Mouse (Mus musculus) thymus, postnatal 4 days (tissue): Measurements from ENCODE around the gene Gm43191.
"Not testable (repeated sequence)": the region's sequence is repeated elsewhere in the genome, so short reads cannot be mapped to it uniquely, and the experiment has no call there.

Experiments used
- DNase-seq: peaks from one replicate; pipeline ENCODE4 v3.0.0; 2021

Gene Gm43191

DNA sequence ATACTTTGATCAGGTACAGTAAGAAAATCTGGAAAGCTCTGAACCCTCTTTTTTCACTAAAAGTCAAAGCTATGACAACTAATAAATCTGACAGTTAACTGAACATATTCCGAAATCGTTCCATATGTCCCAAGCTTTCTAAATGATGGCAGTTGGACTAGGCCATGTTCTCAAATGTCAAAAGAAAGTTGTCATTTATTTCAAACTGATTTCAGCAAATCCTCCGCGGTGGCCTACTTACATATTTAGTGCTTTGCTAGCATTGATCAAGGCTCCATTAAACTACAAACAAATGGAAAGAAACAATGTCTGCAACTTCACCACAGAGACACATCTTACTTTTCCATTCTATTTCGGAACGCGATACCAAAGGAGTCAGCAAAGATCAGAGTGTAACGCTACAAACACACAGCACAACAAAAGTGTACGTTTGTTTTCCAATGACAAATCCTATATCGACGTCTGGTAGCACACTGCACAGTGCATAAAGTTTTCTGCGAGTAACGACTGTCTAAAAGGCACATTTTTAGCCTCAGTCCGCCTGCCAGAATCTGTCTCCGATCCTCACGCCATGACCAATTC is 19.7 kb downstream of the Gm43191 start:
- no peak for DNase-seq

DNA sequence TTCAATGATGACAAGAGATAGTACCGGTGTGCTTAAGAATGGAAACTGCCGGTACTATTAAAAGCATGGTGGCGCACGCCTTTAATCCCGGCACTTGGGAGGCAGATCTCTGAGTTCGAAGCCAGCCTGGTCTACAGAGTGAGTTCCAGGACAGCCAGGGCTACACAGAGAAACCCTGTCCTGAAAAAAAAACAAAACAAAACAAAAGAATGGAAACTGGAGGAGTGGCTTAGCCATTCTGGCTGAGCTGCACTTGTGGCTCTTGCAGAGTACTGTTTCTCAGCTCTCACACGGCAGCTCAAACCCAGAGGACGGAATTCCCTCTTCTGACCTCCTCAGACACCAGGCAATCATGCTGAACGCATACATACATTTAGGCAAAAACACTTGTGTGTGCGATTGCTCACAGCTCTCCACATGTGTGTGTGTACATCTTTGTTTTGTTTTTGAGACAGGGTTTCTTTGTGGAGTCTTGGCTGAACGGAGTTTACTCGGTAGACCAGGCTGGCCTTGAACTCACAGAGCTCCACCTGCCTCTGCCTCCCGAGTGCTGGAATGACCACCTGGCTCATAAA is 21.1 kb downstream of the Gm43191 start:
- no peak for DNase-seq

DNA sequence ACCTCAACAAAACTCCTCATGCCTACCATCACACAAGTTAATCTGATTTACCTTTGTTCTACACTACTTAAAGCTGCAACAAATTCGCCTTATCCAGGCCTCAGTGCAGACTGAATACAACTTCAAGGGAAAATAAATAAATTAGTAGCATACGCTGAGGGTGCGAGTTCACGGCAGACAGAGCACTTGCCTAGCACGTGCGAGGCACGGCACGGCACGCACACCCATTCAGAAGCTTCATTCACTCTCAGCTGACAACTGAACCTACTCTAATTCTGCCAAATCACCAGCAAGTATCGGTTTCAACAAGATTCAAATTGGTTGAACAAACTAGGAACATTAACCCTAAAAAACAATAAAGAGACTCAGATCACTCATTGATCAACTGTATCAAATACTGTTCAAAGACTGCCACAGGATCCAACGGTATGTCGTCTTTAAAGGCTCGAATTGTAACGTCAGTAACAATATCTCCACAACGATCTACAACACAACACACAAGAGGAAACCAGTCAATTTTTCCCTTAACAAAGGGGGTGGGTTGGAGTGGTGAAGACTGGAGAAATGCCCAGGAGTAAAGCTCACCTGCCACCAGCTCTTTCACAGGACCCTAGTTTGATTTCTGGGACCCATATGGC is 22.0 kb downstream of the Gm43191 start:
- no peak for DNase-seq

DNA sequence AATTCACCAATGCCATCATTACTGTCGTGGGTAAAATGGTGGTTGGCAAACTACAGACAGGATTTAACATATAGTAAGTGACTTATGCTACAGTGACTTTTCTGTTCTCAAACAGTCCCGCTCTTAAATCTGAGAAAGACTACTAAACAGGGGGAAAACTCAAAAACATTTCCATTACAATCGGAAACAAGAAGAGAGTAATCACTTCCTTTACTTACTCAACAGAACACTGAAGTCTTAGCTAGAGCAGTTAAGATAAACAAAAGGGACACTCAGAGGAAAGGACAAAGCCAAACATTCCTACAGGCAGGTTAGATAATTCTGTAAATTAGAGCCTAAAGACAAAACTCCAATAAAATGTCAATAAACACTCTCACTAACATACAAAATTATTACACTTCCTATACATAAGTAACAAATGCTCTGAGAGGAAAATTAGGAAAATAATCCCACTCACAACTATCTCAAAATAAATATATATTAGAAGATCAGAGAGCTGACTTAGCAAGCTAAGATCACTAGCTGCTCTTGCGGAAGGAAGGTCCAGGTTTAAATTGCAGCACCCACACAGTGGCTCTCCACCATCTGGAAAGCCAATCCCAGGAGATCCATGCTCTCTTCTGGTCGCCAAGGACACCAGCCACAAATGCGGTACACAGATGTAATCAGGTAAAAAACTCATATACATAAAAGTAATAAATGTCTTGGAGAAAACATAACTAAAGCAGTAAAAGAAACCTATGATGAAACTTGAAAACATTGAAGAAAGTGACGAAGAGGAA is 24.7 kb downstream of the Gm43191 start:
- DNase-seq, result no peak

DNA sequence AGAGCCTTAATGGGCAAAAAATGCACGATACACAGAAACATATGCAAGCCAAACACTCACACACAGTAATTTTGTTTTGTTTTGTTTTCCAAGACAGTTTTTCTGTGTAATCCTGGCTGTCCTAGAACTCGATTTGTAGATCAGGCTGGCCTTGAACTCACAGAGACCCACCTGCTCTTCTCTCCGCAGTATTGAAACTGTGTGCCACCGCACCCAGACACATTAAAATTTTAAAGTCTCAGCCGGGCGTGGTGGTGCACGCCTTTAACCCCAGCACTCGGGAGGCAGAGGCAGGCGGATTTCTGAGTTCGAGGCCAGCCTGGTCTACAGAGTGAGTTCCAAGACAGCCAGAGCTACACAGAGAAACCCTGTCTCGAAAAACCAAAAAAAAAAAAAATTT is 27.0 kb downstream of the Gm43191 start:
- not testable (repeated sequence) for DNase-seq

DNA sequence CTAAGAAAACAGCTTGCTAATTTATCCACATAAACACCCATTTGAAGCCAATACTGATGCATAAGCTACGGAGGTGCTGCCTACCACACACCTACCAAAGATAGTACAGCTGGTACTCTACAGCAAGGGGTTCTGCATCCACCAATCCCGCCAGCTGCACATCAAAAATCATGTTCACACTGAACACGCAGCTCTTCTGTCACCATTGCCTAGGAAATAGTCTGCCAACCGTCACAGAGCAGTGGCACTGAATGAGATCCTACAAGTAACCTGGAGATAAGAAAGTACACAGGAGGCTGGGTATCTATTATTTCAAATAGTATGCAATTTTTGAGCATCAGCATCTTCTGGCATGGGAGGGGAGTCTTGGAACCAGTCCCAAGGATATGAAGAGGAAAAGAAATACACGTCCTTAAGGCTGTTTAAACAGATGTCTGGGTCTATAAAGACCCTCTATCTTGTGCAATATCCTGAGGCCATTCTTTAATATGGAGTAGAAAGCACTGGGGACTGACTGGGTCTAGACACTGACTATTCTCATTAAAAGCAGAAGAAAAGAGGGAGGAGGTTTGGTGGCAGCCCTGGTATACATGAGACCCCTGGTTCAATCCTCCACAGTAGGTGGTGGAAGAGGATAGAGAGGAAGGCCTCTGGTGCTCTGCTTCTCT is 27.6 kb downstream of the Gm43191 start:
- DNase-seq, result no peak

DNA sequence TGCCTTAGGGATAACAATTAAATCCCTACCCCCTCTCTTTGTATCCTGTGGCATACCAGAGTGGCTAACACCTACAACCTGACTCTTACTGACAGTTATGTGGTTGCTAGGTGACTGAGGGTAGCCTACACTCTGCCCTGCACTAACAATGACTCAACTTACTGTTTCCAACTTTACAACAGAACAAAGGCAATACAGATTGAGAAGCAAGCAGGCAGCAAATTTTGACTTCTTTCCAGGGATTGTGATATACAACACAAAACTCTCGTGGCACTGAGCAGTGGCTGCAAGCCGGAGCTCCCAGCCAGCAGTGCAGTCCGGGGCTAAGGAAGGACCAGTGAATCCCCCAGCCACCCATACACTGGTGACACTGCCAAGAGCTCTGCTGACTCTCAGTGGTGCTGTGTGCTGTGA is 29.0 kb downstream of the Gm43191 start:
- DNase-seq, result no peak

DNA sequence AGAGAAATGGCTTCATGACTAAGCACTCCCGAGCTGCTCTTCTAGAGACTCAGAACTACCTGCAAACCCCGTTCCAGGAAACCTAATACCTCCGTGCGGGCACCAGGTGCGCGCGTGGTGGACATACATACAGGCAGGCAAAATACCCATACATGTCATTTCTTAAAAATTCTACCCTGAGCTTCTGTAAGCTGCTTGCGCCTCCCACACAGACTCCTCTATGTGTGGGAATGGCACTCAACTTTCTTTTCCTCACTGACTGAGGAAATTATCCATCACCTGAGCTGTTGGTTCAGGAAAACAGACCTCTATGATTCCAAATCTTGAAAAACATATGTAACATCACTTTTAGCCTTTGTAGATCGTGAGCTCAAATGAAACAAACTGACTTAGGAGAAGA is 30.4 kb downstream of the Gm43191 start:
- no peak for DNase-seq

DNA sequence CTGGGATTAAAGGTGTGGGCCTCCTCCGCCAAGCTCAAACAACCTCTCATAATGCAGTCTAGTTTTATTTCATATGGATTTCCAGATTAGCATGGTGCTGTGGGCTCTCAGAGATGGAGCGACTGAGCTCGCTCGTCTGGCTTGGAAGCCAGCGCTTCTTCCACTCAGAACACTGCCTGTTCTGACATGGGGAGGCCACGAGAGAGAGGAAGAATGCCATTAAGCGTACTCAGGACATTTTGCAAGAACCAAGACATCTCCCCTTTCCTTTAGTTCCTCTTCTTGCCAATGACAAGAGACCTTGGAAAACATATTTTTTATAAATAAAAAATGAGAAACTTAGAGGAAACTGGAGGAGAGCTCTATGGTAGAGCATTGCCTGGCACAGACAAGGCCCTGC is 32.3 kb downstream of the Gm43191 start:
- DNase-seq, result no peak

DNA sequence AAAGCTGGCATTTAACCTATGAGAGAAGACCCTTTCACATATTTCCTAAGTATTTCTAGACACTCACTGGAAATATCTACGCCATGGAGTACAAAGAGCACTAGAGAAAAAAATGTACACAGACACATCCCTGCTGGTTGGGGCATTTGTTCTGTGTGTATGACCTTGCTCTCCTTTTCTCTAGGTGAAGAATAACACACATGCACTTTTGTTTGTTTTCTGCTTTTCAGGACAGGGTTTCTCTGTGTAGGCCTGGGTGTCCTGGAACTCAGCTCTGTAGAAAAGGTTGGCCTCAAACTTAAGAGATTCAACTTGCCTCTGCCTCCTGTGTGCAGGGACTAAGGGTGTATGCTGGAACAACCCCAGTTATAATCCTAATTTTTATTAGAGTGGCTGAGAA is 34.7 kb downstream of the Gm43191 start:
- no peak for DNase-seq

DNA sequence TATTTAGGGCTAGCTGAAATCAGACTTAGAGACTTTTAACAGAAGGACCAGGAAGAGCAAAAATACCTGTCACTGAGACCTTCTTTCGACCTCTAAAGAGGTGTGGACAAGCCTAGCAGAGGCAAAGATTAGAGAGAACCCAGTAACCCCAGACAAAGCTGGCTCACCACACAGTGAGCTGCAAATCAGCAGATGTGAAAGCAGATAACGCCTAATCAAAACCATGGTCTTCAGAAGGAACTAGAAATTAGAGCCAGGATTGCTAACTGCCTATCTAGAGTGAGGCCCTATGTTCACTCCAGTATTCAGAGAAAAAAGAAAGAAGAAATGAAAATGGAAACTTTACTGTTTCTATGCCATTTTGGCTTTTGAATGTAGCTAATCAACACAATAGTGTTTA is 38.7 kb downstream of the Gm43191 start:
- DNase-seq, result no peak

DNA sequence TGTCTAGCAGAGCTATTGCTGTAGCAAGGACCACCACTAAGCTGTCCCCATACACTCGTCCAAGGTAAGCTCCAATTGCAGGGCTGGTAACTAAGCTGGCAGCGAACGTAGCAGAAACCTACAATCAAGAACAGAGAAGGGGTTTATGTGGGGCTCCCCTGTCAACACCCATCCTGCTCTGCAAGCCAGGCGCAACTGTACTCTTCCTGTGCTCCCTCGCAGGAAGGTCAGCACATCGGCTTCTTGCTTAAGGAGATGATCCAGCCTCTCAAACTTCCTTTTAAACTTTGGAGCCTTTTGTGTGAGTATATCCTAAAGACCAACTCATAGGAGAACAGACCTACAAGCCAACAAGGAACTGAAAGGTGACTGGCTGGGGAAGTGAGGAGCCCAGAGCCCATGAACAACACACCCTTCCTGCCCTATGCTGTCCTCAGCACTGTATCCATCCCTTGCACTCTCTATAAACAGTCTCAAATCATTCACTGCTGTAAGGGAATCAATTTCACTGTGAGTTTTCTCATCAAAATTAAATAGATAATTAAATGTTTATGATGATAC is 39.2 kb downstream of the Gm43191 start:
- DNase-seq, result no peak

DNA sequence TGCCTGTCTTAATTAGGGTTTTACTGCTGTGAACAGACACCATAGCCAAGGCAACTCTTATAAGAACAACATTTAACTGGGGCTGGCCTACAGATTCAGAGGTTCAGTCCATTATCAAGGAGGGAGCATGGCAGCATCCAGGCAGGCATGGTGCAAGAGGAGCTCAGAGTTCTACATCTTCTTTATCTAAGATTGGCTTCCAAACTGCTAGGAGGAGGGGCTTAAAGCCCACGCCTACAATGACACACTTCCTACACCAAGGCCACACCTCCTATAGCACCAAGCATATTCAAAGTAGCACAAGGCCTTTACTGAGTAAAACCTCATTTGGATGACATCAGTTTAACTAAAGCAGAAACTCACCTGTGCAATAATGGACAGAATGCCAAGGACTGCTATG is 41.0 kb downstream of the Gm43191 start:
- no peak for DNase-seq

DNA sequence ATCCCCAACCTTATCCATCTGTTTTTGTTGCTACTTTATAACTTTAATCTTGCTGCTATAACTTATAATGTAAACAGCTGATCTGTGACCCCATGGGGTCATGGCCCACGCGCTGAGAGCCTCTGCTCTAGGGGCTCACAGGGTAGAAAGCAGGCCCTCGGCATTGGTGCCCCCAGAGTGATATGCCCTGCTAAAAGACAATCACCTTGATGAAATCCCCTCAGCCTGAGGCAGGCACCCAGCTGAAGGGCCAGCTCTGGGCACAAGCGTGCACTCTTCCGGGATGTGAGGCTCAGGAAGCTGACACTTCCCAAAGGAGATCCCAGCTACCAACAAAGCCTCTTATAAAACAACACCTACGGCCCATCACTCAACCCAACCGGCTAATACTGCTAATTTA is 42.5 kb downstream of the Gm43191 start:
- no peak for DNase-seq

DNA sequence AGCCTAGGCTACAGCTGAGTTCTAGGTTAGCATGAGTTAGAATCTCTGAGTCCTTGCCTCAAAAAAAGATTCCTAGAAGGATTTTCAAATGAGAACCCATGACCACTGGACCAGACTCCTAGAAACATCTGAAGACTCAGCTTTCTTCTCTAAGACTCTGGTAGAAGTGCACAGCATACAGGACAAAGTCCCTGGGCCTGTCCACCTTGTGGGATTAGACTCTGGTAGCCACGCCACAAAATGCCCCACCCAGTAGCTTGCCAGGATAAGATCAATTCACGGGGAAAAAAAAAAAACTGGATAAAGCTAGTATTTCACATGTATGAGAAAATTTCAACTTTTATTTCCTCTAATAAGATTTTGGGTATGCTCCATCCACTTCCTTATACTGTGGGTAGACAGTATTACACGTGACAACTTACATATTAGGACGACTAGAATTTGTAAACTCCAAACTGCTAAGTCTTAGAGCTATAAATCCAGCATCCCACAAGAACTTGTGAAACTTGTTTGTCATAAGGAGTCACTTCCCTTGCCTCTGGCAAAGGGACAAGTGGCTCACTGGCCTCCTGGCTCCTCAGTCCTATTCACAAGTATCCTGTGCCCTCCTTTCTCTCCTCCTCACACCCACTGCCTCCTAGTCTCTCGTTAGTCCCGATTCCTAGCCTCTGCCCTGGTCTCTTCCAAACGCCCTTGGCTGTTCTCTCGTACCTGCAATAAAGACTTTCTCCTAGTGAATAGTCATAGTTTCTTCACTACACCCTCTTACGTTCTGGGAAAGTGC is 43.2 kb downstream of the Gm43191 start:
- no peak for DNase-seq

DNA sequence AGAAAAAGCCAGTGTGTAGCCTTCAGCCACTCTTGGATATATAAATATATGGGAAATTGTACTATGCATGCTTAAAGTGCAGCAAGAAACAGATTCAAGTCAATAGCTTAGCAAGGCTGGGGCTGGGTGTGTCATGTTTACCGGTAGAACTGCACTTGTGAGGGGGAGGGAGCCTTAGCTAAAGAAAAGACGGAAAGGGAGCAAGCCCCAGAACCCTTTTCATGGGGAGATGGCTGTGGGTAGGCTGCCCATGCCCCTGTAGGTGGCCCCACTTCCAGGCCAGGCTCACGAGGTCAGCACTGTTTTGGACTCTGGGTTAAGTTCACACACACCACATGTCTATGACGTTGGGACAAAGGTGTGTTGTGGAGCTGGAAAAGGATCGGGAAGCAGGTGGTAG is 45.3 kb downstream of the Gm43191 start:
- DNase-seq, result no peak

DNA sequence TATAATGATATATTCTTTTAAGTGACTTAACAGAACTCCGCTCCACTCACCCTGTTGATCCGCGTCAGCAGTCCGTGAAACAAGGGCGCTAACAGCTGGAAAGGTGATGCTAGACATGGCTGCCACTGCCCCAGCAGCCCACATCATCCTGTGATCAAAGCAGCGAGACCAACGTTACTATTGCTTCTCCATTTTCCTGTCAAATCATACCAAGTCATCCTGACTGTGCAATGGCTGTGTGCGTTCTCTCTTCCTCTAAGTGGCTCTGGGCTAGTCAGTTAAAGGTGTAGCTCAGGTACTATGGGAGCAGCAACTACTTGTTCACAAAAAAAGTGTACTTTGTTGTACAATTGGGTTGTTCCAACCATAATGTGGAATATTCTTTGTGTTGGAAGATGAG is 46.2 kb downstream of the Gm43191 start:
- DNase-seq, result no peak

DNA sequence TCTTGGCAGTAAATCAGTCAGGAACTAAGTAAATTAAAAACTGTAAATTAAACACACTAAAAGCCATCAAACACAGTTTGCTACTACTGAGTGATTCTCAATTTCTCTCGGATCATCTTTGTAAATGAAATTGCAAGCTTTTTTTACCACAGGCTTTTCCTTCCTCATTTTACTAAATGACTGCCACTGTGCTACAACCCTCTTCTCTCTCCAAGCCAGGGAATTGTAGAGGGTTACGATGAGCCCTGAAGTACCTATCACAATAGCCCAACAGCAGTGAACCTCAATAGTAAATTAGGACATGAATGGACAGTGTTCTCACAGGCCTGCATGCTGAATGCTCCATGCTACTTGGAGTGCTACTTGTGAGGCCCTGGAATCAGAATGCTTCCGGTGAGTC is 47.0 kb downstream of the Gm43191 start:
- DNase-seq, result no peak

DNA sequence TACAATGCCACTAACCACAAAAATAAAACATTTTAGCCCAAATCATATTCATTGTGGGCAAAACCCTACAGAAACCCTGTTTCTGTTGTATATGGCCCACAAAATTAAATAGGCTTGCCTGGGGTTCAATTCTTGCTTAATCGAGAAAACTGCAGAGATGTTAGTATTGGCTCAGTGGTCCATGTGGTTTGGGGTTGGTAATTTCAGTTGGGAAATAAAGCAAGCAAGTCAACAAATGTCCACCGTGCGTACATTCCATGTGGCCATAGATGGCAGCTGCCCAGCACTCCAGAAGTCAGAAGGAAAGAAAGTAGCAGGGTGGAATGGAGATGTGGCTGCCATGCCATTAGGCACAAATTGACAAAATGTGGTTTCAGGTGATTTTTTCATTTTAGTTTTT is 48.1 kb downstream of the Gm43191 start:
- no peak for DNase-seq

DNA sequence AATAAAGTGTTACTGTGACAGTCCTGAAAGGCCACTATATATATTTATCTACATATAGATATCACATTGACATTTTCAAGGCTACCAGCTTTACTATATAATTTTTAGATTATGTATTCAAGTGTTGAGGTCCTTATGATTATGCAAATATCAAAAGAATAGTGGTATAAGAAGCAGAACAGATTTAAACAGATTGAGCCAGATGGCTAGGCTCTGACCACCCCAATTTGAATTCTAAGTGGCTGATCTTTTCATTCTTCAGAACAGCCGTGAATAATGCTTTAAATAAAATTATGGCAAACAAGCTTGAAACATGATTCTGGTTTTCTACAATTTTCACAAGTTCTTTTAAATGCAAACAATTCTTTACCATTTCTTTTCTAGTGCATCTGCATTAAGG is 49.6 kb downstream of the Gm43191 start:
- DNase-seq, result no peak

DNA sequence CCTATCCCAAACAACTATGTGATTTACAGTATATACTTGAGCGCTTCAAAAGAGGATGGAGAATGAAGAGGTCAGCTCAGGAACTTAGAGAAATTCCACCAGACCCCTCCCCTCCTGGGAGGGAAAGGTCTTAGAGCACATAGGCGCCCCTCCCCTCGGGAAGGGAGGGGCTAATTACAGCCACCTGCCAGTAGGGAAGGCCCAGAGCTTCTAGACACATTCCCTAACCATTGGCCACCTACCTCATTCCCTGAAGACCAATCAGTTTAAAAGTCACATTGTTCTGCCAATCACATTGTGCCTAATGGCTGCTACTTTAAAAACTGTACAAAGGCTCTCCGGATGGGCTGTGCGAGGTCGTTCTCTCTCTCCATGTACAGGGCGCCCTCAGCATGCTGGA is 58.4 kb downstream of the Gm43191 start:
- no peak for DNase-seq

DNA sequence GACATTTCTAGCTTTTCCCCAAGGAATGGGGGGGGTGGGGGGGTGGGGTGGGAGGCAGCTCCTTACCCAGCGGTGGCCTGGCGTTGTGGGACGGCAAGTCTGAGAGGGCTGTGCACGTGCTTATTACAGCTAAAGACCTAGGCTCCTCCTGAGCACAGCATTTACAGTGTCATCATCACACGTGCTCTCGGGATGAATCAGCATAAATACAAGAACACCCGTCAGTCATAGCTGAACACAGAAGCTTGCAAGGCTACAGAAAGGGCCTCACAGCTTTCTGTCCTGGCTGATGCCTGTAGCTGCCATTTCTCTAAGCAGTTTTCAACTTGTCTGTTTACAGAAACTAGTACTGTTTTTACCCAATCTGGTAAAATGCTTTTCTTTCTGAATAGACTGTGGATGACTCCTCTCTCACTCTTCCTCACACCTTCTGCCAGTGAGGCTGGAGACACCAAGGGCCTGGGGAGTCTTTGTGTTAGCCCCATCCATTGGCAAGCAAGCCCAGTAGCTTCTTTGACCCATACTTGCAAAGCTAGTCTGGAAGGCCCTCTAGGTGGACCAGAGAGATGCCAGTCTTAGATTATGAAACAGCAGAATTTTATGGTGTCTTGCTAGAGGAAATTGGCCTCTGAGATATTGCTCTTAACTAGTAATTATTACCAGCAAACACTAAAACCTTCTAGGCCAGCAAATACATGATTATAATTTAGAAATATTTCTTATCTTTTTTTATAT is 60.3 kb downstream of the Gm43191 start:
- no peak for DNase-seq
